Mouse (Mus musculus) lung, postnatal 0 days (tissue): ENCODE data around the gene Cngb1. TPM values are rescaled to one million over a fixed set of nuclear protein-coding genes. Genes with fewer than 3 reads are reported as not detected.

ENCODE experiments used
- ATAC-seq: fragments of 200-750 bp; cut with Nextera tagmentation; 2 replicates; pipeline ENCODE4 v1.8.0; 2017; ENCODE audit warnings: moderate library complexity
- DNase-seq: peaks from one replicate; pipeline ENCODE4 v3.0.0-alpha.2; 2016; ENCODE audit warnings: low spot score
- H3K27ac ChIP-seq: fragments of 300-500 bp; sonication (generic); 2 replicates; pipeline ENCODE4 v1.5.1; 2014; ENCODE audit warnings: antibody characterized with exemption, mild to moderate bottlenecking, low read length, mixed read lengths
- H3K27me3 ChIP-seq: fragments of 300-500 bp; sonication (generic); replicated peaks from 2 replicates; pipeline ENCODE4 v1.6.1; 2014; ENCODE audit warnings: low read length, mixed read lengths; ENCODE audit not compliant: insufficient read depth
- H3K36me3 ChIP-seq: fragments of 300-500 bp; sonication (generic); 2 replicates; pipeline ENCODE4 v1.6.1; 2014; ENCODE audit warnings: low read length, mixed read lengths; ENCODE audit not compliant: insufficient read depth
- H3K4me1 ChIP-seq: fragments of 300-500 bp; sonication (generic); 2 replicates; pipeline ENCODE4 v1.6.1; 2014; ENCODE audit warnings: antibody characterized with exemption, low read depth, low read length, mixed read lengths; ENCODE audit not compliant: insufficient read depth
- H3K4me2 ChIP-seq: fragments of 300-500 bp; sonication (generic); replicated peaks from 2 replicates; pipeline ENCODE4 v1.6.1; 2014; ENCODE audit warnings: low read depth, mild to moderate bottlenecking, low read length, moderate library complexity, mixed read lengths
- H3K4me3 ChIP-seq: fragments of 300-500 bp; sonication (generic); 2 replicates; pipeline ENCODE4 v1.5.1; 2014; ENCODE audit warnings: low read depth, low read length
- H3K9ac ChIP-seq: fragments of 300-500 bp; sonication (generic); replicated peaks from 2 replicates; pipeline ENCODE4 v1.6.1; 2014; ENCODE audit warnings: low read depth, mild to moderate bottlenecking
- H3K9me3 ChIP-seq: fragments of 300-500 bp; sonication (generic); 2 replicates; pipeline ENCODE4 v1.6.1; 2016; ENCODE audit warnings: low read length, mixed read lengths
- CTCF ChIP-seq: IDR thresholded peaks from 2 replicates; pipeline ENCODE4 v1.5.1; 2016; ENCODE audit warnings: antibody characterized with exemption, mild to moderate bottlenecking
- EP300 ChIP-seq: IDR thresholded peaks from 2 replicates; pipeline ENCODE4 v1.6.1; 2016; ENCODE audit warnings: antibody characterized with exemption, mild to moderate bottlenecking, control low read depth
- WGBS: fragments of 180-500 bp; shearing (Covaris S2); extraction: QIAGEN DNeasy Blood & Tissue Kit; methylation state at CpG from one replicate; pipeline ENCODE4 v1.1.7; 2014; 5-methylcytosine and 5-hydroxymethylcytosine counted together
- polyA plus RNA-seq: library from polyadenylated mRNA; unstranded; fragments of >200 nt; fragmentation: Nextera tagmentation; extraction: Ambion mirVana; gene quantifications from 2 replicates; pipeline ENCODE4 v1.2.1, GENCODE M21; 2015

Gene Cngb1
- polyA plus RNA-seq, 1 experiment from 2014 or later, result 4.0 TPM

DNA sequence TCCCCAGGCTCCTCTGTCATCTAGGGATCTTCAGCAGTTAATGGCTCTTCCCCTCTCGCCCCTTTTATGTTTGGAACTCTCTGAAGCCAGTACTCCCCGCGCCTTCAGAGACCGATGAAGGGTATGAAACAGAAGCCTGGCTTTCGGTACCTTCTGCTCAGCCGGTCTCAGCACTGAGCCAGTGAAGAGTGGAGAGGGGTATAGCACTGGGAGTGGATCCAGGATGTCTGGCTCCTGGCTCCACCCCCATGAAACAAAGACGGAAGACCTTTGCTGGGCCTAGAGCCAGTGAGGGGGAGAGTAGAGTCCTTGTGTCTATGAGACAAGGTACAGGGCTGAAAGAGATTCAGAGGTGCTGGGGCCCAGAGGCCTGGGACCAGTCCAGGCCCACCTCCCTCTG is 12.5 kb downstream of the Cngb1 start:
- H3K9ac ChIP-seq, result peak overlapping the region; percentile 32; the same call in 1 of the 2 replicates
- peak overlapping the region; percentile 80 for H3K27ac ChIP-seq
- no peaks in the 10 kb centered on the region for H3K27me3 ChIP-seq
- H3K4me3 ChIP-seq, result peak overlapping the region; percentile 33
- H3K4me1 ChIP-seq, result no peaks in the 10 kb centered on the region
- peak; percentile 50 for DNase-seq
- H3K9me3 ChIP-seq, result no peaks in the 10 kb centered on the region
- WGBS, result 39% methylated on average over 7 of the region's 7 CpGs
- peak overlapping the region; percentile 53 for H3K4me2 ChIP-seq
- no peak for TF ChIP-seq CTCF
- TF ChIP-seq EP300, result no peak
- H3K36me3 ChIP-seq, result no peaks in the 10 kb centered on the region
- peak; percentile 70 for ATAC-seq

DNA sequence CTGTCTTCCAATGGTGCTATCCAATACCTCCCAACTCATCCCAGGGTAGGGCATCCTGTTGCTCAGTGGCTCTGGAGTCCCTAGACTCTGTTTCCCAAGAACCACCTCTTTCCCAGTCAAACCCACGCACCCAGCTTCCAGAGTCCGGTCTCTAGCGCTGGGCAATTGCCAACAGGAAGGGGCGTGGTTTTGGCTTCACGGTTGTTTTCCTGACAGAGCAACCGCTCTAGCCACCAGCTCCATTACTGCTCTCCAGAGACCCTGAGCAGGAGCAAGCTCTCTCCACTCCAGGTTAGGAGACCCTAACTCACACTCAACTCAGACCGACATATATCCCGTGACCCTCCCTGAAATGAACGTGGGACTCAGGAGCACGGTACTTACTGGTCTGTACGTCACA is 13.2 kb downstream of the Cngb1 start:
- TF ChIP-seq EP300, result no peak
- TF ChIP-seq CTCF, result no peak
- 50% methylated on average over 11 of the region's 11 CpGs for WGBS
- no peaks in the 10 kb centered on the region for H3K27me3 ChIP-seq
- H3K36me3 ChIP-seq, result no peaks in the 10 kb centered on the region
- peak overlapping the region; percentile 53 for H3K4me2 ChIP-seq
- DNase-seq (peak; percentile 80), ATAC-seq (peak; percentile 79)
- H3K9me3 ChIP-seq, result no peaks in the 10 kb centered on the region
- H3K27ac ChIP-seq, result peak overlapping the region; percentile 80
- H3K4me3 ChIP-seq, result peak overlapping the region; percentile 33
- no peak overlapping the region; the same call in 1 of the 2 replicates for H3K9ac ChIP-seq
- H3K4me1 ChIP-seq, result no peaks in the 10 kb centered on the region

DNA sequence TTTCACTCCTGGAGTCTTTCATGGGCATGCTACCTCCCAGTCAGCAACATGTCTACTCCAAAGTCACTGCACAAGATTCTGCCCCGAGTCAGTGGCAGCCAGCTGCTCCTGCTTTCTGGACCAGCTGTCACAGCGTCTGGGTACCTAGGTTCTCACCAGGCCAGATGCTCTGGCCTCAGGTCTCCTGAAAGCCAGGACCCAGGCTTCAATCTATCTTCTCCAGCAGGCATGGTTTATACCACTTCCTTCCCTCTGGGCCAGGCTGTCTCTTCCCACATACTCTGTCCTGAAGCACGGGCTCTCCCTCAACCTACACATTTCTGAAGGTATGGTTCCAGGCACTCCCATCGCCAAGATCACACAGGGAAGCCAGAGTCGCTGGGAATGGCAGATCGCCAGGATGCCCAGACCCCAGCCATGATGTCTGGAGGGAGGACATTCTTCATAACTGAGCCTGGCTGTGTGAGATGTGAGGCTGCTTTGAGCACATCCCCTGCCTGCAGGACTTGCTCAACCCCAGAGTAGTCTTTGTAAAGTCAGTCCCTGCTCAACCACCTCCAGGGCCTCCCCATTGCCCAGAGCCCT is 17.2 kb downstream of the Cngb1 start:
- Histone ChIP-seq H3K4me1 (no peaks in the 10 kb centered on the region), H3K4me3 (no peak overlapping the region), H3K27ac (no peak overlapping the region), H3K36me3 (no peaks in the 10 kb centered on the region), H3K9ac (no peak overlapping the region), H3K27me3 (no peaks in the 10 kb centered on the region), H3K4me2 (no peak overlapping the region), H3K9me3 (no peaks in the 10 kb centered on the region)
- WGBS, result 33% methylated on average over 6 of the region's 6 CpGs
- ATAC-seq (no peak), DNase-seq (no peak)
- TF ChIP-seq CTCF (no peak), EP300 (no peak)

DNA sequence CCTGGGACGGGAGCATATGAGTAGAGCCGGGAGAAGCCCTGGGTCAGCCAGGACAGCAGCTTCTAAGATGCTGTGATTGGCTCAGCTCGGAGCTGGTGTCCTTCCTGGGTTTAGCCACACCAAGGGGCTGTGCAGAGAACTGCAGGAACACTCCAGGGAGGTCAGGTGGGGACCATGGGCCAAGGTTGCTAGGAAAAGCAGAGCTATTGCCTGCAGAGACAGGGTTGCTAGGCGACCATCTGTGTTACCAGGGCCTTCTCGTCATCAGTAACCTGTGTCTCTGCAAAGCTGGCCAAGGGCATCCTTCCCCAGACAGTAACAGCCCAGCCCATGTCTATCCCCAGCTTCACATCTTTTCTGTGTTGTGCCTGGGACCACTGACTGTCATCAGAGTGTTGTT is 24.9 kb downstream of the Cngb1 start:
- DNase-seq (no peak), ATAC-seq (no peak)
- Histone ChIP-seq H3K9ac (no peak overlapping the region), H3K27me3 (no peaks in the 10 kb centered on the region), H3K4me1 (no peaks in the 10 kb centered on the region), H3K9me3 (no peaks in the 10 kb centered on the region), H3K27ac (no peak overlapping the region), H3K36me3 (no peaks in the 10 kb centered on the region), H3K4me3 (no peak overlapping the region), H3K4me2 (no peak overlapping the region)
- no peak for TF ChIP-seq CTCF
- no peak for TF ChIP-seq EP300
- WGBS, result 53% methylated on average over 5 of the region's 5 CpGs

DNA sequence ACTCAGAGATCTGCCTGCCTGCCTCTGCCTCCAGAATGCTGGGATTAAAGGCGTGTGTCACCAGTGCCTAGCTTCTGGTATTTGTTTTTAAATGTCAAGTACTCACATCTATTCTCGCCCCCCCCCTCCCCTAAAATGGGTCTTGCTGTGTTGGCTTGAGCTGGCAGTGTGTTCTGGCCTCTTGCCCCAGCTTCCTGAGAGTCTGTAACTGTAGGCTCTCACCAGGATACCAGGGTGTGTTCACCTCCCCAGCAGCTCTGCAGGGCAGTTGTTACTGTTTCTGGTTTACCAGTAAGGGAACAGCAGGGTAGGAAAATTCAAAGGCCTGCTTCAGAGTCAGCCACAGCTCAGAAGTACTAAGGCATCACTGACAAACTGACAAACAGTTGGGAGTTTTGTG is 33.5 kb downstream of the Cngb1 start:
- no peaks in the 10 kb centered on the region for H3K9me3 ChIP-seq
- H3K4me2 ChIP-seq, result no peak overlapping the region
- no peak overlapping the region for H3K9ac ChIP-seq
- no peak for TF ChIP-seq CTCF
- TF ChIP-seq EP300, result no peak
- 18% methylated on average over 2 of the region's 2 CpGs for WGBS
- no peak overlapping the region for H3K27ac ChIP-seq
- H3K27me3 ChIP-seq, result no peaks in the 10 kb centered on the region
- H3K4me3 ChIP-seq, result no peak overlapping the region
- ATAC-seq (peak; percentile 76), DNase-seq (peak; percentile 48)
- no peaks in the 10 kb centered on the region for H3K36me3 ChIP-seq
- no peaks in the 10 kb centered on the region for H3K4me1 ChIP-seq

DNA sequence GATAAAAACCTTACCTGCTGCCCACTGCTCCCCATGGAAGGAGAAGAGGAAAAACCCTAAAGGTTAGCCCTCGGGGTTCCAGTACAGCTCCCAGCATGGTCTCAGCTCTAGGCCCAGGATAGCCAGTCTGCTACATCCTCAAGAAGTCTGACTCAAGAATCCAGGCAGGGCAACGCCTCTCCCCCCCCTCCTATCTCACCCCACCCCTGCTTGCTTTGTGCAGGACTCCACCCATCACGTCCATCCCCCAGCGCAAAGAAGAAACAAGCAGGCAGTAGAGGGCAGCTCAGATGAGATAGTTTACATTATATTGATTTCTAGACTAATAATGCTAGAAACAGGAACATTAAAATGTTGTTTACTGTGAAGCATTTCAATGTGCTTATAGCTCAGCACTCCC is 34.5 kb downstream of the Cngb1 start:
- peak; percentile 78 for ATAC-seq
- no peak overlapping the region for H3K9ac ChIP-seq
- no peaks in the 10 kb centered on the region for H3K27me3 ChIP-seq
- no peaks in the 10 kb centered on the region for H3K9me3 ChIP-seq
- TF ChIP-seq CTCF (no peak), EP300 (no peak)
- H3K4me3 ChIP-seq, result no peak overlapping the region
- no peak overlapping the region for H3K27ac ChIP-seq
- no peaks in the 10 kb centered on the region for H3K4me1 ChIP-seq
- 20% methylated on average over 4 of the region's 4 CpGs for WGBS
- H3K4me2 ChIP-seq, result no peak overlapping the region
- no peaks in the 10 kb centered on the region for H3K36me3 ChIP-seq
- DNase-seq, result peak; percentile 47

DNA sequence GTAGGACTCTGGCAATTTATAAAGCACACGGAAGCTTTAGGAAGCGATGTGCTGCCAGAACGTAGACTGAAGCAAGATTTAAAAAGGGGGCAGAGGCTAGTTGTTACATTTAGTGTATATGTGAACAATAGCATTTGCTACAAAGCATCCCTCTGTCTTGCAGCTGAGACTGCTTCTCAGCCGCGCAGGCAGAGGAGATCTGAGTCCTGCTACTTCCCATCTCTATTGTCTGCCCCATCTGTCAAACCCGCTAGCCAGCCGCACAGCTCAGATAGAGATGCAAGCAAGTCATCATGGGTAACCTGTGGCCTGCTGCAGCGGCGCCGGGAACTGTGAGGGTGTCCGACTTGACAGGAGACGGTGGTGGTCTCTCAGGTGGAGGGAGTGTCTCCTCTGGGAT is 35.9 kb downstream of the Cngb1 start:
- 61% methylated on average over 12 of the region's 12 CpGs for WGBS
- ATAC-seq (no peak), DNase-seq (no peak)
- Histone ChIP-seq H3K27ac (no peak overlapping the region), H3K36me3 (no peaks in the 10 kb centered on the region), H3K4me1 (no peaks in the 10 kb centered on the region), H3K9me3 (no peaks in the 10 kb centered on the region), H3K27me3 (no peaks in the 10 kb centered on the region), H3K4me3 (no peak overlapping the region), H3K9ac (no peak overlapping the region), H3K4me2 (no peak overlapping the region)
- TF ChIP-seq EP300 (no peak), CTCF (no peak)
